Mouse (Mus musculus) hematopoietic stem cell, adult 5-6 weeks (primary cell): ENCODE measurements at regions not wholly inside any gene's neighbourhood (a gene's known extent, or its start where the extent isn't known, plus 50 kb on each side); places are given as distances from the start of the nearest gene placed in this dataset.

ENCODE experiments used
- ATAC-seq, 2 experiments: fragments of 125-278 bp in 1 of 2; replicated peaks in 1 of 2; 2 replicates each; pipeline ENCODE4 v1.8.0; 2016 to 2017; ENCODE audit warnings: inconsistent platforms in 2 of 2, mild to moderate bottlenecking in 2 of 2, moderate number of reproducible peaks in 2 of 2, low read depth in 1 of 2, moderate TSS enrichment in 1 of 2; ENCODE audit not compliant: low FRiP score in 2 of 2, poor library complexity in 2 of 2, severe bottlenecking in 2 of 2, insufficient read depth in 1 of 2, low TSS enrichment in 1 of 2

GRCm38 (mm10) chr1:81516575-81517210, 439.9 kb downstream of the Nyap2 start:
- ATAC-seq = peak in 1 of 2 experiments; percentile 56; a peak in 1 of 4 replicates

GRCm38 (mm10) chr1:81520420-81521273, 443.9 kb downstream of the Nyap2 start:
- no peak for ATAC-seq

- ATAC-seq = no peak
Measured at GRCm38 (mm10) chr1:81522929-81523328, 446.2 kb downstream of the Nyap2 start.

GRCm38 (mm10) chr1:81525821-81526220, 449.1 kb downstream of the Nyap2 start:
- ATAC-seq = no peak

GRCm38 (mm10) chr1:81537836-81538235, 461.1 kb downstream of the Nyap2 start:
- ATAC-seq = no peak

- ATAC-seq = no peak
Measured at GRCm38 (mm10) chr1:81539591-81540311, 463.0 kb downstream of the Nyap2 start.

GRCm38 (mm10) chr1:81548906-81549305, 472.2 kb downstream of the Nyap2 start:
- ATAC-seq = no peak

GRCm38 (mm10) chr1:81549706-81550105, 473.0 kb downstream of the Nyap2 start:
- no peak for ATAC-seq

GRCm38 (mm10) chr1:81552731-81553130, 476.0 kb downstream of the Nyap2 start:
- ATAC-seq = no peak

GRCm38 (mm10) chr1:81576965-81577664, 500.4 kb downstream of the Nyap2 start:
- ATAC-seq = no peak

- ATAC-seq = no peak
Measured at GRCm38 (mm10) chr1:81577665-81578201, 501.0 kb downstream of the Nyap2 start.

GRCm38 (mm10) chr1:81581208-81581607, 504.5 kb downstream of the Nyap2 start:
- no peak for ATAC-seq

- ATAC-seq = no peak
Measured at GRCm38 (mm10) chr1:81587780-81588307, 511.1 kb downstream of the Nyap2 start.

- ATAC-seq = no peak
Measured at GRCm38 (mm10) chr1:81591623-81592022, 514.9 kb downstream of the Nyap2 start.

GRCm38 (mm10) chr1:81593280-81594182, 516.8 kb downstream of the Nyap2 start:
- no peak for ATAC-seq

- no peak for ATAC-seq
Measured at GRCm38 (mm10) chr1:81594183-81594515, 517.4 kb downstream of the Nyap2 start.
